Mouse (Mus musculus): ENCODE data around the gene Actl6b.

DNA sequence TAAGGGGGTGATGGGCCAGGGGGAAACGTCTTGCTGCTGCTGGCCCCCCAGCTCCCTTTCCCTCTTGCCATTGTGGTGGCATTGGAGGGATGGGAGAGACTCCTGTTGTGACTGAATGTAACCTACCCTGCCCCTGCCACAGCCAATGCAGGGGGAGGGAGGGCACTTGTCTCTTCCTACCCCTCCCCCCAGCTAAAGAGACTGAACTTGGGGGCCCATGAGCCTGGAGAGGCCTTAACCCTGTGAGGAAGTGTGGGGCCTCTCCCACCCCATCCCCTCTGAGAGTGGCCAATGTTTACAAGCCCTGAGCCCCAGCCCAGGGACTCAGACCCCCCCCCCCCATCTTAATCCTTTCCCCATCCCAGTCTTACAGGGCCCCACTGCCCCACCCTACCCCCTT lies 25.9 kb upstream of the Actl6b start:
- TF ChIP-seq CTCF (IDR thresholded peaks at IDR 0.05 in 2 of 3, conservative IDR thresholded peaks at IDR 0.05 in 1 of 3; ENCODE audit: control insufficient read depth in 1 of 3, insufficient read depth in 1 of 3, low read depth in 2 of 3, low read length in 3 of 3, poor library complexity in 1 of 3, severe bottlenecking in 1 of 3): no peak
- TF ChIP-seq MXI1 (IDR thresholded peaks at IDR 0.05; ENCODE audit: low read depth, low read length): no peak
- TF ChIP-seq EP300 (IDR thresholded peaks at IDR 0.05; ENCODE audit: low read depth in 1 of 2, low read length in 2 of 2): no peak
- no peak for TF ChIP-seq TBP (IDR thresholded peaks at IDR 0.05; ENCODE audit: low read depth, low read length)
- TF ChIP-seq USF2 (IDR thresholded peaks at IDR 0.05; ENCODE audit: borderline replicate concordance in 1 of 2, insufficient read depth in 1 of 2, low read depth in 1 of 2, low read length in 2 of 2): no peak
- TF ChIP-seq GABPA (IDR thresholded peaks at IDR 0.05; ENCODE audit: low read depth, low read length): no peak
- no peak for TF ChIP-seq GATA1 (IDR thresholded peaks at IDR 0.05; ENCODE audit: low read depth, low read length)
- no peak for TF ChIP-seq TAL1 (IDR thresholded peaks at IDR 0.05; ENCODE audit: low read length)
- TF ChIP-seq ZC3H11A (IDR thresholded peaks at IDR 0.05; ENCODE audit: low read depth, low read length): no peak
- no peak for TF ChIP-seq RCOR1 (IDR thresholded peaks at IDR 0.05; ENCODE audit: low read depth, low read length)

Data from MEL (cell line).